Mouse (Mus musculus) limb, embryonic 14.5 days (tissue): ENCODE measurements at regions not wholly inside any gene's neighbourhood (a gene's known extent, or its start where the extent isn't known, plus 50 kb on each side); places are given as distances from the start of the nearest gene placed in this dataset.

ENCODE experiments used
- ATAC-seq: fragments of 200-750 bp; cut with Nextera tagmentation; 2 replicates; pipeline ENCODE4 v1.8.0; 2017; ENCODE audit warnings: low read depth, moderate number of reproducible peaks, moderate TSS enrichment; ENCODE audit not compliant: low FRiP score
- DNase-seq: peaks from one replicate; pipeline ENCODE4 v3.0.0-alpha.2; 2015; ENCODE audit warnings: low spot score
- H3K27ac ChIP-seq: fragments of 300-500 bp; sonication (generic); replicated peaks from 2 replicates; pipeline ENCODE4 v1.5.1; 2014; ENCODE audit warnings: low read depth, mild to moderate bottlenecking, low read length, moderate library complexity, mixed read lengths
- H3K27me3 ChIP-seq: fragments of 300-500 bp; sonication (generic); 2 replicates; pipeline ENCODE4 v1.6.1; 2014; ENCODE audit warnings: low read length, mixed read lengths; ENCODE audit not compliant: control insufficient read depth, insufficient read depth
- H3K36me3 ChIP-seq: fragments of 300-500 bp; sonication (generic); 2 replicates; pipeline ENCODE4 v1.6.1; 2014; ENCODE audit warnings: mild to moderate bottlenecking, low read length, moderate library complexity, mixed read lengths; ENCODE audit not compliant: control insufficient read depth, insufficient read depth
- H3K4me1 ChIP-seq: fragments of 300-500 bp; sonication (generic); 2 replicates; pipeline ENCODE4 v1.6.1; 2014; ENCODE audit warnings: antibody characterized with exemption, low read length, mixed read lengths; ENCODE audit not compliant: control insufficient read depth, insufficient read depth
- H3K4me2 ChIP-seq: fragments of 300-500 bp; sonication (generic); replicated peaks from 2 replicates; pipeline ENCODE4 v1.6.1; 2014; ENCODE audit warnings: low read depth, mild to moderate bottlenecking, low read length, moderate library complexity; ENCODE audit not compliant: severe bottlenecking
- H3K4me3 ChIP-seq: fragments of 300-500 bp; sonication (generic); replicated peaks from 2 replicates; pipeline ENCODE4 v1.5.1; 2014; ENCODE audit warnings: low read length
- H3K9ac ChIP-seq: fragments of 300-500 bp; sonication (generic); 2 replicates; pipeline ENCODE4 v1.6.1; 2014; ENCODE audit warnings: mild to moderate bottlenecking, low read depth, low read length, moderate library complexity; ENCODE audit not compliant: severe bottlenecking
- H3K9me3 ChIP-seq: fragments of 300-500 bp; sonication (generic); 2 replicates; pipeline ENCODE4 v1.6.1; 2016; ENCODE audit warnings: low read length; ENCODE audit not compliant: control insufficient read depth
- POLR2A ChIP-seq: fragments of 200-500 bp; IDR thresholded peaks from 2 replicates; pipeline ENCODE4 v1.8.0; 2012; ENCODE audit warnings: inconsistent platforms, mild to moderate bottlenecking, moderate library complexity, borderline replicate concordance; ENCODE audit not compliant: insufficient read depth, insufficient read length; ENCODE audit errors: extremely low read depth
- WGBS: fragments of 180-500 bp; shearing (Covaris S2); extraction: QIAGEN DNeasy Blood & Tissue Kit; methylation state at CpG from one replicate; pipeline ENCODE4 v1.1.7; 2014; 5-methylcytosine and 5-hydroxymethylcytosine counted together

- Histone ChIP-seq H3K27ac (no peak overlapping the region), H3K4me1 (no peaks in the 10 kb centered on the region), H3K27me3 (no peaks in the 10 kb centered on the region), H3K4me2 (no peak overlapping the region), H3K36me3 (no peaks in the 10 kb centered on the region), H3K4me3 (no peak overlapping the region), H3K9ac (no peak overlapping the region), H3K9me3 (no peaks in the 10 kb centered on the region)
- 84% methylated on average over 5 of the region's 5 CpGs for WGBS
- no peak for TF ChIP-seq POLR2A
- DNase-seq (no peak), ATAC-seq (no peak)
Measured at GRCm38 (mm10) chr2:53680350-53681011, 404.9 kb downstream of the Rprm start.

GRCm38 (mm10) chr2:53682599-53682998 is 402.8 kb downstream of the Rprm start:
- no peaks in the 10 kb centered on the region for H3K4me1 ChIP-seq
- no peak for TF ChIP-seq POLR2A
- H3K4me3 ChIP-seq, result no peak overlapping the region
- no peaks in the 10 kb centered on the region for H3K36me3 ChIP-seq
- H3K27ac ChIP-seq, result no peak overlapping the region
- H3K4me2 ChIP-seq, result no peak overlapping the region
- no peak overlapping the region for H3K9ac ChIP-seq
- WGBS, result 58% methylated on average over 4 of the region's 4 CpGs
- no peaks in the 10 kb centered on the region for H3K27me3 ChIP-seq
- ATAC-seq, result no peak
- DNase-seq, result no peak
- no peaks in the 10 kb centered on the region for H3K9me3 ChIP-seq

GRCm38 (mm10) chr2:53687281-53687680 is 398.1 kb downstream of the Rprm start:
- Histone ChIP-seq H3K4me3 (no peak overlapping the region), H3K4me1 (no peaks in the 10 kb centered on the region), H3K36me3 (no peaks in the 10 kb centered on the region), H3K9me3 (no peaks in the 10 kb centered on the region), H3K27me3 (no peaks in the 10 kb centered on the region), H3K27ac (no peak overlapping the region), H3K9ac (no peak overlapping the region), H3K4me2 (no peak overlapping the region)
- TF ChIP-seq POLR2A, result no peak
- no peak for DNase-seq
- WGBS, result 74% methylated on average over 7 of the region's 7 CpGs
- ATAC-seq, result no peak

GRCm38 (mm10) chr2:53689223-53689880 is 396.0 kb downstream of the Rprm start:
- no peak overlapping the region for H3K4me3 ChIP-seq
- ATAC-seq, result peak; percentile 91

GRCm38 (mm10) chr2:53691580-53692118 is 393.7 kb downstream of the Rprm start:
- ATAC-seq (no peak), DNase-seq (no peak)
- TF ChIP-seq POLR2A, result no peak

More at GRCm38 (mm10) chr2:53689223-53689880, 396.0 kb downstream of the Rprm start:
- no peak for TF ChIP-seq POLR2A
- Histone ChIP-seq H3K9me3 (no peaks in the 10 kb centered on the region), H3K9ac (no peak overlapping the region), H3K27me3 (no peaks in the 10 kb centered on the region), H3K4me1 (no peaks in the 10 kb centered on the region), H3K27ac (no peak overlapping the region), H3K4me2 (no peak overlapping the region), H3K36me3 (no peaks in the 10 kb centered on the region)
- peak; percentile 25 for DNase-seq
- 43% methylated on average over 3 of the region's 3 CpGs for WGBS

More at GRCm38 (mm10) chr2:53691580-53692118, 393.7 kb downstream of the Rprm start:
- no peaks in the 10 kb centered on the region for H3K36me3 ChIP-seq
- no peak overlapping the region for H3K27ac ChIP-seq
- 75% methylated on average over 5 of the region's 5 CpGs for WGBS
- no peak overlapping the region for H3K4me2 ChIP-seq
- no peaks in the 10 kb centered on the region for H3K4me1 ChIP-seq
- no peaks in the 10 kb centered on the region for H3K9me3 ChIP-seq
- H3K27me3 ChIP-seq, result no peaks in the 10 kb centered on the region
- H3K9ac ChIP-seq, result no peak overlapping the region
- H3K4me3 ChIP-seq, result no peak overlapping the region
